Mouse (Mus musculus): ENCODE data around the gene Serpinb12. TPM values are rescaled to one million over a fixed set of nuclear protein-coding genes. Genes with fewer than 3 reads are reported as not detected.
"Not testable (repeated sequence)": the region's sequence is repeated elsewhere in the genome, so short reads cannot be mapped to it uniquely, and the experiment has no call there.

Gene Serpinb12
- not detected in 2 replicates for total RNA-seq (2015; ENCODE audit: low replicate concordance)
- not detected in 2 replicates for total RNA-seq (2017; ENCODE audit: low replicate concordance)

- no peak for ATAC-seq (replicated peaks; ENCODE audit: low FRiP score, poor library complexity, severe bottlenecking)
Observed at GRCm38 (mm10) chr1:106934265-106934664, at the start of gene Serpinb12. Serpinb12 (plus strand) TSS chr1:106934449.

- not testable (repeated sequence) for ATAC-seq (replicated peaks; ENCODE audit: low FRiP score, poor library complexity, severe bottlenecking)
Observed at GRCm38 (mm10) chr1:106895142-106895541, 39.1 kb upstream of the Serpinb12 start.

- ATAC-seq (replicated peaks; ENCODE audit: low FRiP score, poor library complexity, severe bottlenecking), result no peak
Observed at GRCm38 (mm10) chr1:106901406-106901805, 32.8 kb upstream of the Serpinb12 start.

- ATAC-seq (replicated peaks; ENCODE audit: low FRiP score, poor library complexity, severe bottlenecking), result no peak
Observed at GRCm38 (mm10) chr1:106931954-106932353, 2.3 kb upstream of the Serpinb12 start.

- no peak for ATAC-seq (replicated peaks; ENCODE audit: low FRiP score, poor library complexity, severe bottlenecking)
Observed at GRCm38 (mm10) chr1:106933658-106934057, 591 bp upstream of the Serpinb12 start.

- ATAC-seq (replicated peaks; ENCODE audit: low FRiP score, poor library complexity, severe bottlenecking), result no peak
Observed at GRCm38 (mm10) chr1:106947217-106947616, 13.0 kb downstream of the Serpinb12 start.

GRCm38 (mm10) chr1:106959981-106960380 is 25.7 kb downstream of the Serpinb12 start:
- ATAC-seq (replicated peaks; ENCODE audit: low FRiP score, poor library complexity, severe bottlenecking), result no peak

- no peak for ATAC-seq (replicated peaks; ENCODE audit: low FRiP score, poor library complexity, severe bottlenecking)
Observed at GRCm38 (mm10) chr1:106961023-106961422, 26.8 kb downstream of the Serpinb12 start.

- no peak for ATAC-seq (replicated peaks; ENCODE audit: low FRiP score, poor library complexity, severe bottlenecking)
Observed at GRCm38 (mm10) chr1:106980684-106981083, 46.4 kb downstream of the Serpinb12 start, which contains the start of gene Serpinb13. Serpinb13 (plus strand) TSS chr1:106980984.

- ATAC-seq (replicated peaks; ENCODE audit: low FRiP score, poor library complexity, severe bottlenecking), result no peak
Observed at GRCm38 (mm10) chr1:106983092-106983491, 48.8 kb downstream of the Serpinb12 start.

GRCm38 (mm10) chr1:106983865-106984264 is 49.6 kb downstream of the Serpinb12 start:
- no peak for ATAC-seq (replicated peaks; ENCODE audit: low FRiP score, poor library complexity, severe bottlenecking)

GRCm38 (mm10) chr1:107000424-107000823 is 66.2 kb downstream of the Serpinb12 start:
- no peak for ATAC-seq (replicated peaks; ENCODE audit: low FRiP score, poor library complexity, severe bottlenecking)

- ATAC-seq (replicated peaks; ENCODE audit: low FRiP score, poor library complexity, severe bottlenecking), result no peak
Observed at GRCm38 (mm10) chr1:107001754-107002153, 67.5 kb downstream of the Serpinb12 start.

- ATAC-seq (replicated peaks; ENCODE audit: low FRiP score, poor library complexity, severe bottlenecking), result no peak
Observed at GRCm38 (mm10) chr1:107006316-107006715, 72.1 kb downstream of the Serpinb12 start.

Other genes starting within 250 kb of the Serpinb12 start
- gene Bcl2, start 220.2 kb upstream of the Serpinb12 start, total RNA-seq (2015; ENCODE audit: low replicate concordance), result 3.6 and 6.7 TPM in 2 replicates
- 1.1 and 1.9 TPM in 2 replicates for gene Bcl2, start 220.2 kb upstream of the Serpinb12 start, total RNA-seq (2017; ENCODE audit: low replicate concordance)
- 1.4 and 4.2 TPM in 2 replicates for gene Kdsr, start 174.7 kb upstream of the Serpinb12 start, total RNA-seq (2015; ENCODE audit: low replicate concordance)
- gene Kdsr, start 174.7 kb upstream of the Serpinb12 start, total RNA-seq (2017; ENCODE audit: low replicate concordance), result 5.6 and 12.9 TPM in 2 replicates
- 32.7 and 37.5 TPM in 2 replicates for gene Vps4b, start 137.7 kb upstream of the Serpinb12 start, total RNA-seq (2015; ENCODE audit: low replicate concordance)
- 32.0 and 34.4 TPM in 2 replicates for gene Vps4b, start 137.7 kb upstream of the Serpinb12 start, total RNA-seq (2017; ENCODE audit: low replicate concordance)
- not detected in 2 replicates for gene Serpinb5, start 73.3 kb upstream of the Serpinb12 start, total RNA-seq (2015; ENCODE audit: low replicate concordance)
- not detected in 2 replicates for gene Serpinb5, start 73.3 kb upstream of the Serpinb12 start, total RNA-seq (2017; ENCODE audit: low replicate concordance)
- not detected in 2 replicates for gene Serpinb13, start 46.5 kb downstream of the Serpinb12 start, total RNA-seq (2015; ENCODE audit: low replicate concordance)
- gene Serpinb13, start 46.5 kb downstream of the Serpinb12 start, total RNA-seq (2017; ENCODE audit: low replicate concordance), result not detected in 2 replicates
- not detected in 2 replicates for gene Serpinb3a, start 117.9 kb downstream of the Serpinb12 start, total RNA-seq (2015; ENCODE audit: low replicate concordance)
- not detected in 2 replicates for gene Serpinb3a, start 117.9 kb downstream of the Serpinb12 start, total RNA-seq (2017; ENCODE audit: low replicate concordance)
- not detected in 2 replicates for gene Serpinb3d, start 149.1 kb downstream of the Serpinb12 start, total RNA-seq (2015; ENCODE audit: low replicate concordance)
- not detected in 2 replicates for gene Serpinb3d, start 149.1 kb downstream of the Serpinb12 start, total RNA-seq (2017; ENCODE audit: low replicate concordance)

Data from erythroid progenitor cell, adult 5-6 weeks (primary cell).